Comparison of ENCODE assay signal across 9 mouse cellular contexts in the genomic region with DNA sequence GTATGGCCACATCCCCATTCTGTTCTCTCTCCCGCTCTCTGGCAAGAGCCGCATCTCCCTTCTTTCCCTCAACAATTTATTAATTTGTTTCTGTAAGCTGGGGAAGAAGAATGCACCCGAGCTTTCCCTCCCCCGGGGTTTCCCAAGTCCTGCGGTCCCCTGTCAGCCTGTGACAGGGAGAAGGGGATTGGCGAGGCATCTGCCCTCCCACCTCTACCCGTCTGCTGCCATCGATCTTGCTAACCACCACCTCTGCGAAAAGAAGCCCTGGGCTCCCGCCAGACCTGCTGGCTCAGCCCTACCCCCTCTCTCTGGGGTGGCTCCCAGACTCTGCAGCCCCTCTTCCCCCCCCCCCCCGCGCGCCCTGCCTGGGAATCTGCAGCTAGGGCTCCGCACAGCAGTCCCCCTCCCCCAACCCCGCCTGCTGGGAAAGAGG. TPM values are rescaled to one million over a fixed set of nuclear protein-coding genes. Genes with fewer than 3 reads are reported as not detected.
DNase-seq lines count a peak whose midpoint lies in the region; ATAC-seq and TF ChIP-seq lines count a peak whose summit lies in the region.
"Had no signal": no experiment of that assay in that cellular context is flagged by ENCODE, and none has a peak within 500 bp of the region (broad histone marks: within the 10 kb centered on the region; RNA-seq: fewer than 3 reads in every experiment).

No protein-coding gene starts in this region.

- under 1% methylated on average over 14 of the region's 15 CpGs for WGBS in hindbrain, embryonic 13.5 days
- WGBS in midbrain, embryonic 12.5 days = 2% methylated on average over 14 of the region's 15 CpGs
- 5% methylated on average over 12 of the region's 15 CpGs for WGBS in kidney, adult 2 months

- DNase-seq in cerebellum, postnatal 14 days = peak; percentile 75 to 76
- peak; percentile 77 for DNase-seq in brain, adult 2 months (ENCODE audit: low read depth, low spot score)
- no peak for DNase-seq in kidney, adult 2 months
- no peak for DNase-seq in spleen, postnatal 14 days (ENCODE audit: low spot score in 2 of 2)

- H3K4me3 ChIP-seq in hindbrain, embryonic 13.5 days = peak overlapping the region; percentile 42
- H3K4me3 ChIP-seq in midbrain, embryonic 12.5 days = peak overlapping the region; percentile 37
- no peak overlapping the region for H3K4me3 ChIP-seq in kidney, adult 2 months (ENCODE audit: insufficient read depth, low read depth, low read length)

- no peaks in the 10 kb centered on the region for H3K9me3 ChIP-seq in hindbrain, embryonic 13.5 days
- no peaks in the 10 kb centered on the region for H3K9me3 ChIP-seq in midbrain, embryonic 12.5 days

- no peaks in the 10 kb centered on the region for H3K36me3 ChIP-seq in hindbrain, embryonic 13.5 days
- no peaks in the 10 kb centered on the region for H3K36me3 ChIP-seq in midbrain, embryonic 12.5 days
- no peaks in the 10 kb centered on the region for H3K36me3 ChIP-seq in kidney, adult 2 months (ENCODE audit: control insufficient read depth, insufficient read depth, low read length)

- no peak for TF ChIP-seq CTCF in kidney, adult 2 months (conservative IDR thresholded peaks at IDR 0.05; ENCODE audit: insufficient read depth, insufficient read length, low read depth, low read length)

- H3K9ac ChIP-seq in hindbrain, embryonic 13.5 days = peak overlapping the region; percentile 69
- H3K9ac ChIP-seq in midbrain, embryonic 12.5 days (replicated peaks) = peak overlapping the region; percentile 35; the same call in 1 of the 2 replicates

- H3K4me1 ChIP-seq in hindbrain, embryonic 13.5 days (replicated peaks) = peaks cover 50% of the 10 kb centered on the region
- peaks cover 49% of the 10 kb centered on the region for H3K4me1 ChIP-seq in midbrain, embryonic 12.5 days
- no peaks in the 10 kb centered on the region for H3K4me1 ChIP-seq in kidney, adult 2 months (ENCODE audit: control insufficient read depth, insufficient read depth, low read length)

- peaks cover 80% of the 10 kb centered on the region for H3K27me3 ChIP-seq in hindbrain, embryonic 13.5 days
- peaks cover 82% of the 10 kb centered on the region for H3K27me3 ChIP-seq in midbrain, embryonic 12.5 days
- H3K27me3 ChIP-seq in kidney, adult 2 months (replicated peaks; ENCODE audit: control insufficient read depth, insufficient read depth, low read length) = no peaks in the 10 kb centered on the region

- no peak for TF ChIP-seq POLR2A in kidney, adult 2 months (IDR thresholded peaks at IDR 0.05; ENCODE audit: low read depth, low read length)

- ATAC-seq in cerebellum, adult (ENCODE audit: insufficient number of reproducible peaks, low FRiP score, low TSS enrichment) = no peak
- peak; percentile 30 for ATAC-seq in hindbrain, embryonic 13.5 days (ENCODE audit: low FRiP score)
- peak; percentile 28; the same call in 1 of the 2 replicates for ATAC-seq in midbrain, embryonic 12.5 days (ENCODE audit: low FRiP score, low read depth)
- no peak for ATAC-seq in monocyte, adult 5-6 weeks (replicated peaks; ENCODE audit: insufficient number of reproducible peaks, low FRiP score, low TSS enrichment, poor library complexity, severe bottlenecking)

- H3K4me2 ChIP-seq in hindbrain, embryonic 13.5 days = peak overlapping the region; percentile 62
- H3K4me2 ChIP-seq in midbrain, embryonic 12.5 days (replicated peaks) = peak overlapping the region; percentile 55

- H3K27ac ChIP-seq in hindbrain, embryonic 13.5 days = peak overlapping the region; percentile 77
- no peak overlapping the region for H3K27ac ChIP-seq in midbrain, embryonic 12.5 days (replicated peaks)
- no peak overlapping the region for H3K27ac ChIP-seq in kidney, adult 2 months (ENCODE audit: insufficient read depth, low read depth, low read length)

RNA-seq across cellular contexts. Expression of a gene that starts 1.4 kb away (rescaled TPM):
- 108 and 116 TPM in 2 replicates for polyA plus RNA-seq in hindbrain, embryonic 13.5 days (2015; fragmentation: Nextera tagmentation; extraction: Ambion mirVana)
- 10.0 and 11.5 TPM in 2 replicates for polyA plus RNA-seq in midbrain, embryonic 12.5 days (2016; fragmentation: Nextera tagmentation; extraction: Ambion mirVana)
- not detected in 3 replicates for total RNA-seq in monocyte, adult 5-6 weeks (2017)
- polyA plus RNA-seq in kidney, adult 2 months (2012; rRNA removed) = 1.8 and 2.2 TPM in 2 replicates
- total RNA-seq: common myeloid progenitor, adult 5-6 weeks had no signal

RNA-seq across cellular contexts. Expression of a gene that starts 7.1 kb away (rescaled TPM):
- 27.3 and 30.6 TPM in 2 replicates for polyA plus RNA-seq in hindbrain, embryonic 13.5 days (2015; fragmentation: Nextera tagmentation; extraction: Ambion mirVana)
- 8.9 and 10.3 TPM in 2 replicates for polyA plus RNA-seq in midbrain, embryonic 12.5 days (2016; fragmentation: Nextera tagmentation; extraction: Ambion mirVana)
- total RNA-seq in monocyte, adult 5-6 weeks (2017) = not detected in 3 replicates
- 107 and 119 TPM in 2 replicates for polyA plus RNA-seq in kidney, adult 2 months (2012; rRNA removed)

RNA-seq across cellular contexts. Expression of a gene that starts 7.6 kb away (rescaled TPM):
- 13.0 and 20.0 TPM in 2 replicates for polyA plus RNA-seq in hindbrain, embryonic 13.5 days (2015; fragmentation: Nextera tagmentation; extraction: Ambion mirVana)
- 8.7 and 13.2 TPM in 2 replicates for polyA plus RNA-seq in midbrain, embryonic 12.5 days (2016; fragmentation: Nextera tagmentation; extraction: Ambion mirVana)
- 930 to 1,250 TPM (median 1,146 TPM) in 3 replicates for total RNA-seq in monocyte, adult 5-6 weeks (2017)
- 37.2 and 54.2 TPM in 2 replicates for polyA plus RNA-seq in kidney, adult 2 months (2012; rRNA removed)

RNA-seq across cellular contexts. Expression of a gene that starts 9.3 kb away (rescaled TPM):
- polyA plus RNA-seq in hindbrain, embryonic 13.5 days (2015; fragmentation: Nextera tagmentation; extraction: Ambion mirVana) = 1.1 and 1.6 TPM in 2 replicates
- polyA plus RNA-seq in midbrain, embryonic 12.5 days (2016; fragmentation: Nextera tagmentation; extraction: Ambion mirVana) = 0.54 and 0.55 TPM in 2 replicates
- 0.21 to 0.49 TPM (median 0.38 TPM) in 3 replicates for total RNA-seq in monocyte, adult 5-6 weeks (2017)
- 0.99 and 2.2 TPM in 2 replicates for polyA plus RNA-seq in kidney, adult 2 months (2012; rRNA removed)
- total RNA-seq: common myeloid progenitor, adult 5-6 weeks had no signal

RNA-seq across cellular contexts. Expression of a gene that starts 26.6 kb away (rescaled TPM):
- 0.79 and 1.3 TPM in 2 replicates for polyA plus RNA-seq in hindbrain, embryonic 13.5 days (2015; fragmentation: Nextera tagmentation; extraction: Ambion mirVana)
- polyA plus RNA-seq in midbrain, embryonic 12.5 days (2016; fragmentation: Nextera tagmentation; extraction: Ambion mirVana) = 1.4 and 1.7 TPM in 2 replicates
- 0.29 TPM in 1 of 3 replicates, not detected in the others for total RNA-seq in monocyte, adult 5-6 weeks (2017)
- polyA plus RNA-seq in kidney, adult 2 months (2012; rRNA removed) = 4.8 and 5.1 TPM in 2 replicates
- total RNA-seq: common myeloid progenitor, adult 5-6 weeks had no signal

Comparison
In these comparisons a context has a peak if more than half of its experiments do, and no peak if none do; other contexts are left out.
1. DNase-seq: peak in cerebellum, postnatal 14 days (2 of 2) and brain, adult 2 months (single experiment); none in kidney, adult 2 months (single experiment) and spleen, postnatal 14 days (0 of 2).
2. ATAC-seq: peak in hindbrain, embryonic 13.5 days (single experiment) and midbrain, embryonic 12.5 days (single experiment); none in cerebellum, adult (single experiment) and monocyte, adult 5-6 weeks (single experiment).